Mouse (Mus musculus) neural tube, embryonic 15.5 days (tissue): Measurements from ENCODE around the gene Actl7b. TPM values are rescaled to one million over a fixed set of nuclear protein-coding genes. Genes with fewer than 3 reads are reported as not detected.

ENCODE experiments used
- ATAC-seq: fragments of 200-750 bp; cut with Nextera tagmentation; 2 replicates; pipeline ENCODE4 v1.8.0; 2017; ENCODE audit warnings: mild to moderate bottlenecking, moderate TSS enrichment, moderate library complexity; ENCODE audit not compliant: low FRiP score
- H3K27ac ChIP-seq: fragments of 300-500 bp; sonication (generic); replicated peaks from 2 replicates; pipeline ENCODE4 v1.5.1; 2015; ENCODE audit warnings: mild to moderate bottlenecking, inconsistent platforms
- H3K27me3 ChIP-seq: fragments of 300-500 bp; sonication (generic); replicated peaks from 2 replicates; pipeline ENCODE4 v1.6.1; 2015; ENCODE audit warnings: inconsistent platforms
- H3K36me3 ChIP-seq: fragments of 300-500 bp; sonication (generic); 2 replicates; pipeline ENCODE4 v1.6.1; 2015; ENCODE audit warnings: inconsistent platforms
- H3K4me1 ChIP-seq: fragments of 300-500 bp; sonication (generic); 2 replicates; pipeline ENCODE4 v1.6.1; 2015; ENCODE audit warnings: inconsistent platforms
- H3K4me2 ChIP-seq: fragments of 300-500 bp; sonication (generic); 2 replicates; pipeline ENCODE4 v1.6.1; 2015; ENCODE audit warnings: inconsistent platforms, mild to moderate bottlenecking, moderate library complexity
- H3K4me3 ChIP-seq: fragments of 300-500 bp; sonication (generic); replicated peaks from 2 replicates; pipeline ENCODE4 v1.5.1; 2015; ENCODE audit warnings: mild to moderate bottlenecking, inconsistent platforms
- H3K9ac ChIP-seq: fragments of 300-500 bp; sonication (generic); replicated peaks from 2 replicates; pipeline ENCODE4 v1.6.1; 2015; ENCODE audit warnings: mild to moderate bottlenecking, inconsistent platforms
- H3K9me3 ChIP-seq: fragments of 300-500 bp; sonication (generic); replicated peaks from 2 replicates; pipeline ENCODE4 v1.6.1; 2016; ENCODE audit warnings: inconsistent platforms
- WGBS: fragments of 180-500 bp; shearing (Covaris S2); methylation state at CpG from one replicate; pipeline ENCODE4 v1.1.7; 2015; ENCODE audit warnings: mixed read lengths; 5-methylcytosine and 5-hydroxymethylcytosine counted together
- polyA plus RNA-seq: library from polyadenylated mRNA; unstranded; fragments of >200 nt; fragmentation: Nextera tagmentation; extraction: Ambion mirVana; gene quantifications from 2 replicates; pipeline ENCODE4 v1.2.1, GENCODE M21; 2015

The Actl7b gene
- not detected in 2 replicates for polyA plus RNA-seq

- no peak within 1 kb of the TSS for H3K4me3 ChIP-seq
- H3K36me3 ChIP-seq, result peaks cover 18% of the 10 kb centered on the region
- no peak within 1 kb of the TSS for H3K27ac ChIP-seq
- no peaks in the 10 kb centered on the region for H3K9me3 ChIP-seq
- H3K4me2 ChIP-seq, result no peak within 1 kb of the TSS
- ATAC-seq, result no peak
- H3K4me1 ChIP-seq, result no peaks in the 10 kb centered on the region
- no peak within 1 kb of the TSS for H3K9ac ChIP-seq
- WGBS, result 97% methylated on average over 13 of the region's 13 CpGs
- H3K27me3 ChIP-seq, result no peaks in the 10 kb centered on the region
These were observed at the start of gene Actl7b for GRCm38 (mm10) chr4:56741041-56741493. Actl7b (minus strand) TSS chr4:56741443.

DNA sequence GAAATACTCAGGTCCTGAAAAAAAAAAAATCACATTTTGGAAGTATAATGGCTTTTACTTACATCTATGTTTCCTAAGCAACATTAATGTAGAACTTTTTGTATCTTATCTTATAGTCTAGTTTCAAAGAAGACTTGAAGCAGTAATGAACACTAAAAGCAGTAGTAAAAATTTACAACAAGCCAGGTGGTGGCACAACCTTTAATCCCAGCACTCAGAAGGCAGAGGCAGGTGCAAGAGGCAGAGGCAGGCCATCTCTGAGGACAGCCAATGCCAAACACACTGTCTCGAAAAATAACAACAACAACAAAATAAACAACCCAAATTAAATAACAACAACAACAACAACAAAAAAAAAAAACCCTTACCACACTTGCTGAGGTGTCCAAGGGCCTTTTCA is 29.8 kb upstream of the Actl7b start:
- H3K27ac ChIP-seq, result no peak overlapping the region
- no peak overlapping the region for H3K4me2 ChIP-seq
- ATAC-seq, result no peak
- H3K4me1 ChIP-seq, result no peaks in the 10 kb centered on the region
- H3K9ac ChIP-seq, result no peak overlapping the region
- no peak overlapping the region for H3K4me3 ChIP-seq
- peaks cover 90% of the 10 kb centered on the region for H3K36me3 ChIP-seq
- 67% methylated on average over 1 of the region's 1 CpGs for WGBS
- no peaks in the 10 kb centered on the region for H3K9me3 ChIP-seq
- H3K27me3 ChIP-seq, result no peaks in the 10 kb centered on the region

GRCm38 (mm10) chr4:56768913-56769312 is 27.7 kb upstream of the Actl7b start:
- H3K27me3 ChIP-seq, result no peaks in the 10 kb centered on the region
- H3K4me3 ChIP-seq, result no peak overlapping the region
- ATAC-seq, result no peak
- no peak overlapping the region for H3K27ac ChIP-seq
- no peaks in the 10 kb centered on the region for H3K4me1 ChIP-seq
- H3K36me3 ChIP-seq, result peaks cover 94% of the 10 kb centered on the region
- no peak overlapping the region for H3K9ac ChIP-seq
- no peaks in the 10 kb centered on the region for H3K9me3 ChIP-seq
- WGBS, result 91% methylated on average over 7 of the region's 7 CpGs
- H3K4me2 ChIP-seq, result no peak overlapping the region

DNA sequence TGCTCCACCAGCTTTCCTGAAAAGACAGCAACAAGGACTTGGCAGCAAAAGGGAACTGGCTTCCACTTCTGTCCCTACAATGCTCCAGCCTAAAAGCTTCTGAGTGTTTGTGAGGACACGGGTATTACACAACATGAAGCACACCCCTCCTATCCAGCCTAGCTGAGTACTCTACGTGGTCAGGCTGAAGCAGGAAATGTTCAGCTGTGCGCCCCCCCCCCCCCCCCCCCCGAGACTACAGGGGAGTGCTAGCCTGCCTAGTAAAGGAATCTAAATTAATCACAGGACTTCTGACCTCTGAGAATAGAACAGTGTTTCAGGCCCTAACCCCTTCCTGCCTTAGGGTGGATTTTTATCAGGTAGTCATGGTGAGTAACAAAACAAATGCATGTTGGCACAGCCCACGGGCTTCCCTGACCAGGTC is 26.6 kb upstream of the Actl7b start:
- H3K27me3 ChIP-seq, result no peaks in the 10 kb centered on the region
- no peak overlapping the region for H3K27ac ChIP-seq
- no peak for ATAC-seq
- peaks cover 89% of the 10 kb centered on the region for H3K36me3 ChIP-seq
- H3K4me1 ChIP-seq, result no peaks in the 10 kb centered on the region
- no peaks in the 10 kb centered on the region for H3K9me3 ChIP-seq
- WGBS, result 79% methylated on average over 5 of the region's 5 CpGs
- H3K4me2 ChIP-seq, result no peak overlapping the region
- H3K9ac ChIP-seq, result no peak overlapping the region
- H3K4me3 ChIP-seq, result no peak overlapping the region

DNA sequence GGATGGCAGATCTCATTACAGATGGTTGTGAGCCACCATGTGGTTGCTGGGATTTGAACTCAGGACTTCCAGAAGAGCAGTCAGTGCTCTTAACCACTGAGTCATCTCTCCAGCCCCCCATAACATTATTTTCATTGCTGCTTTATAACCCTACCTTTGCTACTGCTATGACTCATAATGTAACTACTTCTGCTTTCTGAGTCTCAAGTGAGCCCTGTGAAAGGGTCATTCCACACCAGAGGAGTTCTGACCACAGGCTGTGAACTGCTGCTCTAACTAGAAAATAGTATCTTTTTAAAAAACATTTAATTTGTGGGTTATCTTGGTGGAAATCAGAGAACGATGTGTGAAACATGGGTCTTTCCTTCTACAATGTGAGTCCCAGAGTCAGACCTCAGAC is 16.4 kb upstream of the Actl7b start:
- Histone ChIP-seq H3K4me3 (no peak overlapping the region), H3K36me3 (peaks cover 95% of the 10 kb centered on the region), H3K27me3 (no peaks in the 10 kb centered on the region), H3K27ac (no peak overlapping the region), H3K9me3 (no peaks in the 10 kb centered on the region), H3K4me2 (no peak overlapping the region), H3K4me1 (no peaks in the 10 kb centered on the region), H3K9ac (no peak overlapping the region)
- WGBS, result 96% methylated on average over 1 of the region's 1 CpGs
- no peak for ATAC-seq

DNA sequence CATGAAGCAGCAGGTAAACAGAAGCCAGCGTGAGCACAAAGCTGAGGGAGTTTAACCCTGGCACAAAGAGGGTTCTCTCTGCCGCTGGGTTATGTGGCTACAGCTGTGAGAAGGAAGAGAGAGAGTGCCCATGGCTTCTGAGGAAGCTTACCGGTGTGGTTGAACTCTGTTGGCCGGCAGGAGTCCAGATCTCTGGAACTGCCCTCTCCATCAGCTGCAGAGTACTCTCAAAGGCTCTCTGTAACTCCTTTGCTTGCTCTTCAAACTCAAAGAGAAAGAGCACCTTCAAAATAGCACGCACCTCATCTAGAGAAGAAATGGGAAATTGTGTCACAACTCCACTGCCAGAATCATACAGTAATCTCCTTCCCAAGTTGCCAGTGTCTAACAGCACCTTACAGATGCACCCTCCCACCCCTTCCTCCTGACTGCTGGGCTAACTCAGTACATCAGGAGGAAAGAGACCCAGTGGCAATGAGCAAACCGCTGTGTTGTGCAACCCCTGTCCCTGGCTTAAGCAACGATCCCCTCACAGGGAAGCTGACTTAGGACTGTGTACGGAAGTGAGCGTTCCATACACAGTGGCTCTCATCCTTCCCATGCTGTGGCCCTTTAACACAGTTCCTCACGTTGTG is 15.8 kb upstream of the Actl7b start:
- WGBS, result 96% methylated on average over 10 of the region's 10 CpGs
- no peaks in the 10 kb centered on the region for H3K9me3 ChIP-seq
- no peak for ATAC-seq
- H3K36me3 ChIP-seq, result peaks cover 90% of the 10 kb centered on the region
- H3K4me2 ChIP-seq, result no peak overlapping the region
- H3K27ac ChIP-seq, result no peak overlapping the region
- H3K4me3 ChIP-seq, result no peak overlapping the region
- H3K9ac ChIP-seq, result no peak overlapping the region
- no peaks in the 10 kb centered on the region for H3K27me3 ChIP-seq
- H3K4me1 ChIP-seq, result no peaks in the 10 kb centered on the region

GRCm38 (mm10) chr4:56756021-56756420 is 14.8 kb upstream of the Actl7b start:
- Histone ChIP-seq H3K36me3 (peaks cover 90% of the 10 kb centered on the region), H3K4me1 (no peaks in the 10 kb centered on the region), H3K9me3 (no peaks in the 10 kb centered on the region), H3K27me3 (no peaks in the 10 kb centered on the region), H3K4me2 (no peak overlapping the region), H3K9ac (no peak overlapping the region), H3K27ac (no peak overlapping the region), H3K4me3 (no peak overlapping the region)
- 91% methylated on average over 5 of the region's 5 CpGs for WGBS
- no peak for ATAC-seq

GRCm38 (mm10) chr4:56747456-56747855 is 6.2 kb upstream of the Actl7b start:
- Histone ChIP-seq H3K36me3 (peaks cover 59% of the 10 kb centered on the region), H3K9me3 (no peaks in the 10 kb centered on the region), H3K4me2 (no peak overlapping the region), H3K9ac (no peak overlapping the region), H3K27me3 (no peaks in the 10 kb centered on the region), H3K27ac (no peak overlapping the region), H3K4me1 (no peaks in the 10 kb centered on the region), H3K4me3 (no peak overlapping the region)
- WGBS, result 95% methylated on average over 9 of the region's 9 CpGs
- no peak for ATAC-seq

DNA sequence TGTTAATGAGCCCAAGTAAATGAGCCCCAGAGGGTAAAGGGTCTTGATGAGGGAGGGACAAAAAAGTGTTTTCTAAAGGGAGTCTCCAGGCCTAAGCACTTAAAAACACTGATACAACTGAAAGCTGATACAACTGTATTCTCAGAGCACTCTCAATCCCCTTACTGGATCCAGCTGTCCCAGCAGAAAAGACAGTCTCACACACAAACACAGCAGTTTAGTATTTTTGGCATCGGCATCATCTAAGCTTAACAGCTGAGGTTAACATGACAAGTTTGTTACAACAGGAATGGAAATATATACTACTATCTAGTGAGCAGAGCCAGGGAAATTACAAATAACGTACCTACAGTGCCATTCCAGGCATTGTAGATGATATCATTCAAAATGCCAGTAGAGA is 5.1 kb upstream of the Actl7b start:
- H3K9ac ChIP-seq, result no peak overlapping the region
- H3K27ac ChIP-seq, result no peak overlapping the region
- H3K9me3 ChIP-seq, result no peaks in the 10 kb centered on the region
- no peaks in the 10 kb centered on the region for H3K27me3 ChIP-seq
- no peak overlapping the region for H3K4me2 ChIP-seq
- WGBS, result 93% methylated on average over 2 of the region's 2 CpGs
- H3K4me3 ChIP-seq, result no peak overlapping the region
- H3K36me3 ChIP-seq, result peaks cover 50% of the 10 kb centered on the region
- no peak for ATAC-seq
- H3K4me1 ChIP-seq, result no peaks in the 10 kb centered on the region

- no peak for ATAC-seq
- no peak within 1 kb of the TSS for H3K4me2 ChIP-seq
- H3K27me3 ChIP-seq, result no peaks in the 10 kb centered on the region
- no peaks in the 10 kb centered on the region for H3K4me1 ChIP-seq
- H3K36me3 ChIP-seq, result peaks cover 26% of the 10 kb centered on the region
- H3K9ac ChIP-seq, result no peak within 1 kb of the TSS
- 97% methylated on average over 21 of the region's 21 CpGs for WGBS
- H3K4me3 ChIP-seq, result no peak within 1 kb of the TSS
- H3K27ac ChIP-seq, result no peak within 1 kb of the TSS
- no peaks in the 10 kb centered on the region for H3K9me3 ChIP-seq
These were observed 2.3 kb upstream of the Actl7b start, which contains the start of gene Actl7a for GRCm38 (mm10) chr4:56743363-56744195. Actl7a (plus strand) TSS chr4:56743413.

DNA sequence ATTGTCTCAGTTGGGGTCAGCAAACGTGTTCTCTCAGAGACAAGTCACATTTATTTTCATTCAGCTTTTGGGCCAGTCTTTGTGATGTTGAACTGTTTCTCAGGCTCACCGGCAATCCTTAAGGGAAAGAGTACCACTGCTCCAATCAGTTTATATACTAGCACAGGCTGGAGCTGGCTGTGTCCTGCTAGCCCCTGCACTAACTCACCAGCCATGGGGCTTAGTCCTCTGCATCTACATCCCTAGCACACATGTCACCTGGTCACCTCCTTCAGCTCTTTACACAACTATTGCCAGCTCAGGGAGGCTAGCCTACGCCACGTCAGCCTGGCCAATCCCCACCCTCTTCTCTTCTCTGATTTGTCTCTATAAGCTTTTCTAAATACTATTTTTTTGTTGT is 1.5 kb upstream of the Actl7b start:
- no peak overlapping the region for H3K9ac ChIP-seq
- no peaks in the 10 kb centered on the region for H3K4me1 ChIP-seq
- no peaks in the 10 kb centered on the region for H3K27me3 ChIP-seq
- no peak overlapping the region for H3K4me3 ChIP-seq
- no peak for ATAC-seq
- no peaks in the 10 kb centered on the region for H3K9me3 ChIP-seq
- H3K4me2 ChIP-seq, result no peak overlapping the region
- H3K36me3 ChIP-seq, result peaks cover 24% of the 10 kb centered on the region
- H3K27ac ChIP-seq, result no peak overlapping the region
- WGBS, result 92% methylated on average over 4 of the region's 4 CpGs

DNA sequence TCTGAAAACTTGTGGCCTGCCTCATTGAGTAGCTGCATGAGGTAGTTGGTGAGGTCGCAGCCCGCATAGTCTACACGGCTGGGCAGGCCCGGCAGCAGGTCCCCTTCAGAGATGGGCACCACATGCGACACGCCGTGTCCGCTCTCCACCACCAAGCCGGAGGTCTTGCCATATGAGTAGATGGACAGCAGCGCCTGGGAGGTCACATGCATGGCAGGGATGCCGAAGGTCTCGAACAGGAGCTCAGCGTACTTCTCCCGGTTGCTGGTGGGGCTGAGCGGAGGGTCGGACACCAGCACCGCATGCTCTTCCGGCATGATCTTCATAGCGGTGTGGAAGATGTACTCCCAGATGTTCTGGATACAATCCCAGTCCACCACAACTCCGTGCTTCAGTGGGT is 632 bp downstream of the Actl7b start:
- no peaks in the 10 kb centered on the region for H3K9me3 ChIP-seq
- H3K9ac ChIP-seq, result no peak overlapping the region
- no peak overlapping the region for H3K4me2 ChIP-seq
- H3K27ac ChIP-seq, result no peak overlapping the region
- ATAC-seq, result no peak
- peaks cover 16% of the 10 kb centered on the region for H3K36me3 ChIP-seq
- H3K4me3 ChIP-seq, result no peak overlapping the region
- no peaks in the 10 kb centered on the region for H3K27me3 ChIP-seq
- H3K4me1 ChIP-seq, result no peaks in the 10 kb centered on the region
- WGBS, result 98% methylated on average over 20 of the region's 20 CpGs
